Mouse (Mus musculus) adrenal gland, postnatal 36 days (tissue): ENCODE measurements around the gene Slfn4. TPM values are rescaled to one million over a fixed set of nuclear protein-coding genes. Genes with fewer than 3 reads are reported as not detected.
"Not testable (repeated sequence)": the region's sequence is repeated elsewhere in the genome, so short reads cannot be mapped to it uniquely, and the experiment has no call there.

ENCODE experiments used
- DNase-seq, 2 experiments: peaks; one replicate each; pipeline ENCODE4 v3.0.0; 2021; ENCODE audit warnings: mixed read lengths in 1 of 2
- long read RNA-seq, 2 experiments: library from polyadenylated mRNA; stranded (forward); transcript quantifications; one replicate each; pipeline ENCODE4 v2.0.0; 2021; ENCODE audit warnings: borderline sequencing depth in 2 of 2
- total RNA-seq, 2 experiments: library from RNA; stranded (reverse); gene quantifications; 2 replicates each; pipeline ENCODE4 v1.2.3; 2021

The Slfn4 gene
- under 1 TPM; 0.13 to 0.26 TPM for total RNA-seq
- long read RNA-seq, experiment 1, result 0 reads
- long read RNA-seq, experiment 2, result 0 reads

- no peak for DNase-seq
Observed at GRCm38 (mm10) chr11:83174948-83175539, at the start of gene Slfn4. Slfn4 (plus strand) TSS chr11:83175186.

- not testable (repeated sequence) for DNase-seq
Observed at GRCm38 (mm10) chr11:83125633-83126032, 49.4 kb upstream of the Slfn4 start.

- not testable (repeated sequence) for DNase-seq
Observed at GRCm38 (mm10) chr11:83137253-83137652, 37.7 kb upstream of the Slfn4 start.

- DNase-seq, result not testable (repeated sequence)
Observed at GRCm38 (mm10) chr11:83148939-83149338, 26.0 kb upstream of the Slfn4 start.

GRCm38 (mm10) chr11:83191134-83191893, 16.3 kb downstream of the Slfn4 start, which contains the start of gene Slfn3:
Slfn3 (plus strand) TSS chr11:83191330.
- DNase-seq, result peak; percentile 28 to 55

- DNase-seq, result peak in 1 of 2 experiments; percentile 3
Observed at GRCm38 (mm10) chr11:83192001-83192400, 17.0 kb downstream of the Slfn4 start.

GRCm38 (mm10) chr11:83205002-83205401, 30.0 kb downstream of the Slfn4 start:
- no peak for DNase-seq

GRCm38 (mm10) chr11:83216119-83216518, 41.1 kb downstream of the Slfn4 start:
- DNase-seq, result no peak

- DNase-seq, result no peak
Observed at GRCm38 (mm10) chr11:83221328-83221877, 46.4 kb downstream of the Slfn4 start.

- DNase-seq, result peak in 1 of 2 experiments; percentile 6
Observed at GRCm38 (mm10) chr11:83223367-83223766, 48.4 kb downstream of the Slfn4 start.

- not testable (repeated sequence) for DNase-seq
Observed at GRCm38 (mm10) chr11:83223793-83224192, 48.8 kb downstream of the Slfn4 start.

GRCm38 (mm10) chr11:83224217-83224616, 49.2 kb downstream of the Slfn4 start:
- DNase-seq, result peak in 1 of 2 experiments; percentile 3

GRCm38 (mm10) chr11:83224750-83225149, 49.8 kb downstream of the Slfn4 start:
- DNase-seq, result no peak

GRCm38 (mm10) chr11:83225371-83225960, 50.5 kb downstream of the Slfn4 start:
- DNase-seq, result no peak

GRCm38 (mm10) chr11:83227926-83228723, 53.1 kb downstream of the Slfn4 start:
- no peak for DNase-seq

GRCm38 (mm10) chr11:83230966-83231365, 56.0 kb downstream of the Slfn4 start:
- DNase-seq, result peak in 1 of 2 experiments; percentile 22

- DNase-seq, result not testable (repeated sequence)
Observed at GRCm38 (mm10) chr11:83233621-83234020, 58.6 kb downstream of the Slfn4 start.

- DNase-seq, result not testable (repeated sequence)
Observed at GRCm38 (mm10) chr11:83237390-83237789, 62.4 kb downstream of the Slfn4 start.

GRCm38 (mm10) chr11:83238389-83238788, 63.4 kb downstream of the Slfn4 start:
- DNase-seq, result no peak

GRCm38 (mm10) chr11:83239811-83240210, 64.8 kb downstream of the Slfn4 start:
- no peak for DNase-seq
